7 mouse cellular contexts compared by ENCODE assay signal in genomic region chr11:59162443-59163254, GRCm38 (mm10). TPM values are rescaled to one million over a fixed set of nuclear protein-coding genes. Genes with fewer than 3 reads are reported as not detected.
A peak's percentile ranks its signal among the peaks of the same experiment; 100 is the strongest.
DNase-seq lines count a peak whose midpoint lies in the region; ATAC-seq and TF ChIP-seq lines count a peak whose summit lies in the region.

No protein-coding gene starts in this region.

- H3K4me1 ChIP-seq in spleen, adult 2 months (ENCODE audit: control insufficient read depth, insufficient read depth, insufficient read length), result no peaks in the 10 kb centered on the region
- H3K4me1 ChIP-seq in forebrain, embryonic 10.5 days, result peaks cover 22% of the 10 kb centered on the region
- H3K4me1 ChIP-seq in limb, embryonic 11.5 days (ENCODE audit: control insufficient read depth, insufficient read depth, low read length), result no peaks in the 10 kb centered on the region
- H3K4me1 ChIP-seq in stomach, embryonic 16.5 days (ENCODE audit: control insufficient read depth, insufficient read depth, low read length), result peaks cover 12% of the 10 kb centered on the region

- peak; percentile 32; the same call in 1 of the 2 replicates for ATAC-seq in limb, embryonic 11.5 days (ENCODE audit: insufficient number of reproducible peaks, low FRiP score, low TSS enrichment, low read depth)
- no peak for ATAC-seq in stomach, embryonic 16.5 days (ENCODE audit: insufficient read depth, low FRiP score)

- peak overlapping the region; percentile 53 for H3K4me3 ChIP-seq in spleen, adult 2 months (ENCODE audit: extremely low read depth, insufficient read depth, insufficient read length)
- H3K4me3 ChIP-seq in forebrain, embryonic 10.5 days, result peak overlapping the region; percentile 81
- H3K4me3 ChIP-seq in limb, embryonic 11.5 days (ENCODE audit: low read depth, low read length), result peak overlapping the region; percentile 79
- H3K4me3 ChIP-seq in stomach, embryonic 16.5 days (replicated peaks; ENCODE audit: low read length), result peak overlapping the region; percentile 70

- H3K36me3 ChIP-seq in spleen, adult 2 months (ENCODE audit: control insufficient read depth, insufficient read depth, low read length), result peaks cover 11% of the 10 kb centered on the region
- H3K36me3 ChIP-seq in forebrain, embryonic 10.5 days (replicated peaks), result peaks cover 10% of the 10 kb centered on the region
- no peaks in the 10 kb centered on the region; the same call in 1 of the 2 replicates for H3K36me3 ChIP-seq in limb, embryonic 11.5 days (ENCODE audit: control insufficient read depth, insufficient read depth, low read length)
- peaks cover 6% of the 10 kb centered on the region; the same call in 1 of the 2 replicates for H3K36me3 ChIP-seq in stomach, embryonic 16.5 days (ENCODE audit: control insufficient read depth, insufficient read depth, low read length)

- no peak for TF ChIP-seq POLR2A in spleen, adult 2 months (IDR thresholded peaks at IDR 0.05; ENCODE audit: low read depth, low read length)

- no peak for TF ChIP-seq CTCF in spleen, adult 2 months (IDR thresholded peaks at IDR 0.05; ENCODE audit: extremely low read depth, insufficient read depth, insufficient read length, insufficient replicate concordance)

- H3K4me2 ChIP-seq in limb, embryonic 11.5 days (ENCODE audit: low read depth, severe bottlenecking), result peak overlapping the region; percentile 47
- peak overlapping the region; percentile 75 for H3K4me2 ChIP-seq in stomach, embryonic 16.5 days (ENCODE audit: low read depth, low read length)

- H3K27ac ChIP-seq in spleen, adult 2 months (ENCODE audit: insufficient read depth, low read length), result peak overlapping the region; percentile 56
- peak overlapping the region; percentile 98 for H3K27ac ChIP-seq in forebrain, embryonic 10.5 days
- H3K27ac ChIP-seq in limb, embryonic 11.5 days (replicated peaks; ENCODE audit: low read depth, low read length), result no peak overlapping the region
- peak overlapping the region; percentile 77 for H3K27ac ChIP-seq in stomach, embryonic 16.5 days (ENCODE audit: low read length)

- H3K27me3 ChIP-seq in spleen, adult 2 months (ENCODE audit: control insufficient read depth, insufficient read depth, low read length), result no peaks in the 10 kb centered on the region
- H3K27me3 ChIP-seq in forebrain, embryonic 10.5 days (ENCODE audit: poor library complexity, severe bottlenecking), result no peaks in the 10 kb centered on the region
- H3K27me3 ChIP-seq in limb, embryonic 11.5 days (ENCODE audit: control insufficient read depth, insufficient read depth, low read length), result no peaks in the 10 kb centered on the region
- H3K27me3 ChIP-seq in stomach, embryonic 16.5 days (ENCODE audit: control insufficient read depth, insufficient read depth, low read length), result no peaks in the 10 kb centered on the region

- no peak overlapping the region for H3K9ac ChIP-seq in limb, embryonic 11.5 days (ENCODE audit: low read length)
- H3K9ac ChIP-seq in stomach, embryonic 16.5 days (ENCODE audit: low read length), result peak overlapping the region; percentile 73

- DNase-seq in spleen, adult 2 months (ENCODE audit: low read depth in 1 of 2, low spot score in 2 of 2), result no peak
- DNase-seq in spleen, adult 12 weeks (ENCODE audit: low spot score), result no peak
- DNase-seq in forebrain, embryonic 10.5 days (ENCODE audit: extremely low spot score, low spot score), result no peak
- DNase-seq in limb, embryonic 11.5 days (ENCODE audit: low spot score), result no peak
- DNase-seq in urinary bladder, postnatal 10 days (ENCODE audit: low spot score), result no peak
- DNase-seq in adrenal gland, postnatal 36 days, result no peak

- no peaks in the 10 kb centered on the region for H3K9me3 ChIP-seq in forebrain, embryonic 10.5 days
- H3K9me3 ChIP-seq in limb, embryonic 11.5 days (ENCODE audit: control insufficient read depth, low read length), result no peaks in the 10 kb centered on the region
- H3K9me3 ChIP-seq in stomach, embryonic 16.5 days (replicated peaks; ENCODE audit: control insufficient read depth, low read length), result no peaks in the 10 kb centered on the region

- 49% methylated on average over 9 of the region's 9 CpGs for WGBS in spleen, adult 2 months
- WGBS in forebrain, embryonic 10.5 days, result 65% methylated on average over 9 of the region's 9 CpGs
- 60% methylated on average over 9 of the region's 9 CpGs for WGBS in limb, embryonic 11.5 days
- 50% methylated on average over 9 of the region's 9 CpGs for WGBS in stomach, embryonic 16.5 days

RNA-seq across cellular contexts. Expression of gene Iba57, which starts 0.9 kb away (rescaled TPM):
- 6.3 and 6.5 TPM in 2 replicates for polyA plus RNA-seq in spleen, adult 2 months (2012; rRNA removed)
- polyA plus RNA-seq in forebrain, embryonic 10.5 days (2016; fragmentation: Nextera tagmentation; extraction: Ambion mirVana), result 5.2 and 6.1 TPM in 2 replicates
- polyA plus RNA-seq in limb, embryonic 11.5 days (2014; fragmentation: Nextera tagmentation; extraction: Ambion mirVana), result 1.5 and 2.1 TPM in 2 replicates
- 7.0 and 9.3 TPM in 2 replicates for polyA plus RNA-seq in stomach, embryonic 16.5 days (2015; fragmentation: Nextera tagmentation; extraction: Ambion mirVana)
- total RNA-seq in adrenal gland, postnatal 36 days (2021), result 10 to 100 TPM; 18.5 to 22.2 TPM

RNA-seq across cellular contexts. Expression of gene Gjc2, which starts 20.4 kb away (rescaled TPM):
- polyA plus RNA-seq in spleen, adult 2 months (2012; rRNA removed), result 3.4 and 4.1 TPM in 2 replicates
- not detected in 2 replicates for polyA plus RNA-seq in forebrain, embryonic 10.5 days (2016; fragmentation: Nextera tagmentation; extraction: Ambion mirVana)
- 0.15 and 0.20 TPM in 2 replicates for polyA plus RNA-seq in limb, embryonic 11.5 days (2014; fragmentation: Nextera tagmentation; extraction: Ambion mirVana)
- 0.62 and 0.64 TPM in 2 replicates for polyA plus RNA-seq in stomach, embryonic 16.5 days (2015; fragmentation: Nextera tagmentation; extraction: Ambion mirVana)
- total RNA-seq in adrenal gland, postnatal 36 days (2021), result under 1 TPM; 0.40 TPM

RNA-seq across cellular contexts. Expression of gene Obscn, which starts 26.4 kb away (rescaled TPM):
- polyA plus RNA-seq in spleen, adult 2 months (2012; rRNA removed), result 1.2 and 1.6 TPM in 2 replicates
- polyA plus RNA-seq in forebrain, embryonic 10.5 days (2016; fragmentation: Nextera tagmentation; extraction: Ambion mirVana), result 0.01 TPM in 1 of 2 replicates, not detected in the other
- 0.08 and 0.18 TPM in 2 replicates for polyA plus RNA-seq in limb, embryonic 11.5 days (2014; fragmentation: Nextera tagmentation; extraction: Ambion mirVana)
- 0.69 and 1.7 TPM in 2 replicates for polyA plus RNA-seq in stomach, embryonic 16.5 days (2015; fragmentation: Nextera tagmentation; extraction: Ambion mirVana)
- total RNA-seq in adrenal gland, postnatal 36 days (2021), result under 1 TPM; 0.93 to 0.95 TPM

RNA-seq across cellular contexts. Expression of gene Guk1, which starts 29.4 kb away (rescaled TPM):
- polyA plus RNA-seq in spleen, adult 2 months (2012; rRNA removed), result 40.9 and 52.3 TPM in 2 replicates
- 129 and 135 TPM in 2 replicates for polyA plus RNA-seq in forebrain, embryonic 10.5 days (2016; fragmentation: Nextera tagmentation; extraction: Ambion mirVana)
- polyA plus RNA-seq in limb, embryonic 11.5 days (2014; fragmentation: Nextera tagmentation; extraction: Ambion mirVana), result 136 and 149 TPM in 2 replicates
- 128 and 129 TPM in 2 replicates for polyA plus RNA-seq in stomach, embryonic 16.5 days (2015; fragmentation: Nextera tagmentation; extraction: Ambion mirVana)
- 10 to 100 TPM; 62.2 to 68.3 TPM for total RNA-seq in adrenal gland, postnatal 36 days (2021)

RNA-seq across cellular contexts. Expression of gene Mrpl55, which starts 39.6 kb away (rescaled TPM):
- 16.1 and 21.8 TPM in 2 replicates for polyA plus RNA-seq in spleen, adult 2 months (2012; rRNA removed)
- polyA plus RNA-seq in forebrain, embryonic 10.5 days (2016; fragmentation: Nextera tagmentation; extraction: Ambion mirVana), result 123 and 130 TPM in 2 replicates
- 104 and 106 TPM in 2 replicates for polyA plus RNA-seq in limb, embryonic 11.5 days (2014; fragmentation: Nextera tagmentation; extraction: Ambion mirVana)
- 75.5 and 78.9 TPM in 2 replicates for polyA plus RNA-seq in stomach, embryonic 16.5 days (2015; fragmentation: Nextera tagmentation; extraction: Ambion mirVana)
- total RNA-seq in adrenal gland, postnatal 36 days (2021), result 10 to 100 TPM; 46.1 to 60.7 TPM
